Mouse (Mus musculus) G1E (cell line): ENCODE measurements around the gene Zbtb22.

ENCODE experiments used
- CTCF ChIP-seq: IDR thresholded peaks from 2 replicates; pipeline ENCODE4 v1.5.1; 2012; ENCODE audit warnings: low read depth, low read length, inconsistent platforms, mixed read lengths
- GATA1 ChIP-seq: IDR thresholded peaks from 2 replicates; pipeline ENCODE4 v1.6.1; 2012; ENCODE audit warnings: borderline replicate concordance, low read length, inconsistent platforms, mixed read lengths
- GATA2 ChIP-seq: IDR thresholded peaks from 2 replicates; pipeline ENCODE4 v1.6.1; 2012; ENCODE audit warnings: low read depth, low read length, inconsistent platforms, borderline replicate concordance
- POLR2AphosphoS5 ChIP-seq: IDR thresholded peaks from 2 replicates; pipeline ENCODE4 v1.6.1; 2012; ENCODE audit warnings: low read depth, low read length, inconsistent platforms; ENCODE audit not compliant: insufficient replicate concordance
- TAL1 ChIP-seq: conservative IDR thresholded peaks from 2 replicates; pipeline ENCODE4 v1.6.1; 2012; ENCODE audit warnings: low read depth, low read length, inconsistent platforms, mixed read lengths

DNA sequence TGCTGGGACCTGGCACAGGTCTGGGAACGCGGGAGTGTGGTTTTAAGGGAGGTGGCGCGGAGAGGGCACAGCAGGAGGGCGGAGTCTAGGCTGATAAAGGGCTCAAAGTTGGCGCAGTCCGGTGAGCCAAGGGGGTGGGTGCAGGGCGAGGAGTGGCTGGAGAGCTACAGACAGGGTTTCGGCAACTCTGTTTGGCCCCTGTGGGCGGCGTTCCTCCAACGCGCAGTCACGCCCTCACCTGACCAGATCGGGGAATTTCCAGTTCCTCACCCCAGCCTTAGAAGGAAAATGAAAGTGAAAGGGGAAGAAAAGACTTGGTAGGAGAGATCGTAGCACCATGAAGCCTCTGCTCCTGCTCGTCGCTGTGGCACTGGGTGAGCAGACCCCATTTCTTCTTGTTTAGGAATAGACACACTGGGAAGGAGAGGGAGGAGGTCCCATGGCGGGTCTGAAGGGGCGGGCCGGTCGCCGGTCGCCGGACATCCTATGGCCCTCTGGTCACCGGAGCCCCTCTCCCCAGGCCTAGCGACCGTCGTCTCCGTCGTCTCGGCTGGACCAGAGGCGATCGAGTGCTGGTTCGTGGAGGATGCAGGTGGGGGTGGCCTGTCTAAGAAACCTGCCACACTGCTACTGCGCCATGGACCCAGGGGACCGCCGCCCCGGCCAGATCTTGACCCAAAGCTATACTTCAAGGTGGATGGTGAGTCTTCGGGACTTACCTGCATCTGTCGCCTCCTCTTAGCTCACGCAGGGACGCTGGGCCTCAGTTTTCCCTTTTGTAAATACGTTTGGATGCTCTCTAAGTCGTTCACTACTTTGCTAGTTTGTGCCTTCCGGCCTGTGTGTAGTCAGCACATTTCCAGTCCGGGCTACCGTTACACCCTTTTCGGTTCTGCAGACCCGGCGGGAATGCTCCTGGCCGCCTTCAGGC is 3.9 kb downstream of the Zbtb22 start:
- TF ChIP-seq CTCF = no peak
- TF ChIP-seq TAL1 = no peak
- TF ChIP-seq GATA1 = no peak
- TF ChIP-seq GATA2 = no peak
- no peak for TF ChIP-seq POLR2AphosphoS5
